In the genomic region with DNA sequence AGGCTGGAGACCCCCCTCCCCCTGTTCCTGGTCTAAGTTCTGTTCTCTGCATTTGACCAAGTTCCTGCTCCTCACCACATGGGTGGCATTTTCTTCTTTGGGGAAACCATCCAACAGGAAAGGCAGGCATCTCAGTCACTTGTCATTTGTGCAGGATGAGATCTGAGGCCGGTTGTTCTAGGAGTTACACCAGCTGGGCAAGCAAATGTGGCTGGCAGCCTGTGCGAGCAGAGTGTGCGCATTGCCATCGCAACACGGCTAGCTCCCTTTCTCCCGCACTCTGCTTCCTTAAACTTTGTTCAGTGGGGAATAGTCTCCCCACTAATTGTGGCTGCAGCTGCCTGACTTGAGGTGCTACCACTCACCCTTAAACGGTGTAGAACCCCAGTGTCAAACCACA, we compare ENCODE assay signal across 27 mouse cellular contexts.
DNase-seq lines count a peak whose midpoint lies in the region; ATAC-seq and TF ChIP-seq lines count a peak whose summit lies in the region.
"Had no signal": no experiment of that assay in that cellular context is flagged by ENCODE, and none has a peak within 500 bp of the region (broad histone marks: within the 10 kb centered on the region; RNA-seq: fewer than 3 reads in every experiment).

No protein-coding gene starts in this region.

- H3K36me3 ChIP-seq in lung, embryonic 14.5 days (ENCODE audit: insufficient read depth), result no peaks in the 10 kb centered on the region
- H3K36me3 ChIP-seq: embryonic facial prominence, embryonic 13.5 days; hindbrain, embryonic 10.5 days; intestine, embryonic 15.5 days; limb, embryonic 13.5 days; liver, embryonic 12.5 days; midbrain, embryonic 10.5 days; neural tube, embryonic 13.5 days had no signal

- H3K27ac ChIP-seq in lung, embryonic 14.5 days (ENCODE audit: low read depth), result no peak overlapping the region
- H3K27ac ChIP-seq: embryonic facial prominence, embryonic 13.5 days; hindbrain, embryonic 10.5 days; intestine, embryonic 15.5 days; kidney, postnatal 0 days; limb, embryonic 13.5 days; liver, embryonic 12.5 days; midbrain, embryonic 10.5 days; neural tube, embryonic 13.5 days had no signal

- DNase-seq in lung, embryonic 14.5 days, result peak; percentile 27
- no peak for DNase-seq in lung, postnatal 25 days (ENCODE audit: low spot score)
- peak; percentile 29 for DNase-seq in brain, adult 2 months (ENCODE audit: low read depth, low spot score)
- peak; percentile 69 to 87 for DNase-seq in layer of hippocampus, adult 18-20 months (ENCODE audit: low spot score in 2 of 2)
- peak; percentile 71 to 80 for DNase-seq in layer of hippocampus, postnatal 14 days (ENCODE audit: low spot score in 2 of 2)
- no peak for DNase-seq in adrenal gland, adult 18-20 months (ENCODE audit: low spot score in 2 of 2)
- DNase-seq in heart, postnatal 14 days, result no peak
- DNase-seq: adrenal gland, adult 8-10 months; cerebellum, adult 2 months; cerebellum, postnatal 25 days; gastrocnemius, postnatal 14 days; heart, adult 11 months; lung, adult 18-20 months had no signal

- H3K9me3 ChIP-seq in lung, embryonic 14.5 days (ENCODE audit: low read depth, low read length), result no peaks in the 10 kb centered on the region
- H3K9me3 ChIP-seq: embryonic facial prominence, embryonic 13.5 days; hindbrain, embryonic 10.5 days; intestine, embryonic 15.5 days; limb, embryonic 13.5 days; liver, embryonic 12.5 days; midbrain, embryonic 10.5 days; neural tube, embryonic 13.5 days had no signal

- intact Hi-C loops in heart, postnatal 14 days (cut with DNase I), result no loop called here

- no peak; the same call in 1 of the 2 replicates for ATAC-seq in lung, embryonic 14.5 days (ENCODE audit: insufficient read depth)
- ATAC-seq: forebrain, embryonic 16.5 days; hindbrain, embryonic 16.5 days; intestine, embryonic 15.5 days; liver, embryonic 12.5 days; midbrain, embryonic 16.5 days had no signal

- 71% methylated on average over 7 of the region's 7 CpGs for WGBS in lung, embryonic 14.5 days

- H3K4me2 ChIP-seq in lung, embryonic 14.5 days, result no peak overlapping the region
- H3K4me2 ChIP-seq: embryonic facial prominence, embryonic 13.5 days; heart, embryonic 11.5 days; intestine, embryonic 15.5 days; limb, embryonic 13.5 days; liver, embryonic 12.5 days; neural tube, embryonic 13.5 days had no signal

- H3K4me1 ChIP-seq in lung, embryonic 14.5 days (ENCODE audit: insufficient read depth), result no peaks in the 10 kb centered on the region
- H3K4me1 ChIP-seq: embryonic facial prominence, embryonic 13.5 days; hindbrain, embryonic 10.5 days; intestine, embryonic 15.5 days; limb, embryonic 13.5 days; liver, embryonic 12.5 days; midbrain, embryonic 10.5 days; neural tube, embryonic 13.5 days had no signal

- TF ChIP-seq CTCF in lung, embryonic 14.5 days (IDR thresholded peaks at IDR 0.05; ENCODE audit: low read depth), result no peak

- no peak overlapping the region for H3K9ac ChIP-seq in lung, embryonic 14.5 days
- H3K9ac ChIP-seq: embryonic facial prominence, embryonic 13.5 days; intestine, embryonic 15.5 days; limb, embryonic 13.5 days; liver, embryonic 12.5 days; neural tube, embryonic 13.5 days had no signal

- H3K4me3 ChIP-seq in lung, embryonic 14.5 days (ENCODE audit: low read depth, low read length), result no peak overlapping the region
- H3K4me3 ChIP-seq: embryonic facial prominence, embryonic 13.5 days; erythroblast, embryonic 14.5 days; hindbrain, embryonic 10.5 days; intestine, embryonic 15.5 days; limb, embryonic 13.5 days; liver, embryonic 12.5 days; midbrain, embryonic 10.5 days; myocyte; neural tube, embryonic 13.5 days had no signal

- H3K27me3 ChIP-seq in lung, embryonic 14.5 days (ENCODE audit: insufficient read depth, low read length), result no peaks in the 10 kb centered on the region
- H3K27me3 ChIP-seq: embryonic facial prominence, embryonic 13.5 days; intestine, embryonic 15.5 days; limb, embryonic 13.5 days; liver, embryonic 12.5 days; neural tube, embryonic 13.5 days had no signal

Comparison
In these comparisons a context has a peak if more than half of its experiments do, and no peak if none do; other contexts are left out.
1. DNase-seq: peak in lung, embryonic 14.5 days (single experiment), brain, adult 2 months (single experiment), layer of hippocampus, adult 18-20 months (2 of 2) and layer of hippocampus, postnatal 14 days (2 of 2); none in lung, postnatal 25 days (single experiment), adrenal gland, adult 18-20 months (0 of 2) and heart, postnatal 14 days (0 of 2).